Mouse (Mus musculus) C2C12 (cell line): ENCODE results near the gene Anks6.

Experiments used
- CTCF ChIP-seq: IDR thresholded peaks from one replicate; pipeline ENCODE4 v1.5.1; 2011; ENCODE audit not compliant: control insufficient read depth, insufficient read depth, insufficient read length
- USF1 ChIP-seq: IDR thresholded peaks from one replicate; pipeline ENCODE4 v1.6.1; 2011; ENCODE audit warnings: low read depth, mild to moderate bottlenecking, control low read depth, moderate library complexity

DNA sequence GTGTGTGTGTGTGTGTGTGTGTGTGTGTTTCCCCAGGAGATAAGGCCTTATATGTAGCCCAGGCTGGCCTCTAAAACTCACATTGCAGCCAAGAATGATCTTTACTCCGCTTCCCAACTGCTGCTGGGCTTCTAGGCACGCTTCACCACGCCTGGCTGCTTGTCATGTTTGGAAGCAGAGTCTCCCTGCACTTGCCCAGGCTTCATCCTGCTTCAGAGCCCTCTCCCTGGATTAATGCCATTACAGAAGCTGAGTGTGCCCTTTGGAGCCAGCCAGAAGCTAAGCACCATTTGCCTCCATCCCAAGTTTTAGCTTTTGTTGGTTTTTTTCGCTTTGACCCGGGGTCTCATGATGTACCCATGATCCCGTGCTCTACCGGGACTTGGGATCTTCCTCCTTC, 31.4 kb upstream of the Anks6 start:
- TF ChIP-seq CTCF (no peak), USF1 (no peak)
